Mouse (Mus musculus) kidney, adult 11 months (tissue): ENCODE data around the gene Cox14.
A peak's percentile ranks its signal among the peaks of the same experiment; 100 is the strongest.
"Not testable (repeated sequence)": the region's sequence is repeated elsewhere in the genome, so short reads cannot be mapped to it uniquely, and the experiment has no call there.

Source experiments
- DNase-seq: peaks from one replicate; pipeline ENCODE4 v3.0.0; 2022

Cox14 gene

DNA sequence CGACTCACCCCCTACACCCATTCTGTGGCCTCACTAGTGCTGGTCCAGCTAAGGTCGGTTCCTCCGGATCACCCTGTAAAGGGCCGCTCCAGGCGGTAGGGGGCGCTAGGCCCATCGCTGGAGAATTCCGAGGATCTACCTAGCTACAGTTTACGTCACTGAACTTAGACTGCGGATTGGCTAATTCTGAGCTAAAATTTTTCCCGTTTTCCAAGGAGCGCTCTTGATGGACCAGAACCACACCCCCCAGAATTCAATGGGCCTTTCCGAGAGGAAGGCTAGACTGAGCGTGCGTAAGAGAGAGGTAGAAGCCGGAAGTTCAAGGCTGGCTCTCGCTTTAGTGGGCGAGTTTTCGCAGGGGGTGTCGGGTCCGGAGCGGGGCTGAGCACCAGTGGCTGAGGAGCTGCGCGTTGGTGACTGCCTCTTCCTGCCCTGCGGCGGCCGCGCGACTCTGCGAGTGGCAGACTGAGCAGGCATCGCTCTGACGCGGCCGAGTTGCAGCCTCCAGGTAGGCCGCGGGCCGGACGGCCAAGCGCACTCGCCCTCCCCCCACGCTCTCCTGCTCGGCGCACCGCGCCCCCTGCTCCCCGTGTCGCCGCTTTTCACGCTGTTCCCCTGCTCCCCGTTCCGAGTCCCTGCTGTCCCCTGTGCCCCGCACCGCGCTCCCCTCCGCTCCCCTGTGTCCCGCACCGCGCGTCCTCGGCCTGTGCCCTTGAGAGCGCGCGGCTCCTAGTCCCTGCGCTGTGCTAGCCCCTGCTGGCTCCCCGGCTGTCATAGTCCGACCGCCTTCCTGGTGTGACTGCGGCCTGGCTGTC lies at the start of gene Cox14:
Cox14 (plus strand) TSS at position 278 of the 815 bp plus-strand sequence.
- peak; percentile 98 for DNase-seq

- no peak for DNase-seq
Observed at GRCm38 (mm10) chr15:99677089-99677488, 48.3 kb upstream of the Cox14 start.

DNA sequence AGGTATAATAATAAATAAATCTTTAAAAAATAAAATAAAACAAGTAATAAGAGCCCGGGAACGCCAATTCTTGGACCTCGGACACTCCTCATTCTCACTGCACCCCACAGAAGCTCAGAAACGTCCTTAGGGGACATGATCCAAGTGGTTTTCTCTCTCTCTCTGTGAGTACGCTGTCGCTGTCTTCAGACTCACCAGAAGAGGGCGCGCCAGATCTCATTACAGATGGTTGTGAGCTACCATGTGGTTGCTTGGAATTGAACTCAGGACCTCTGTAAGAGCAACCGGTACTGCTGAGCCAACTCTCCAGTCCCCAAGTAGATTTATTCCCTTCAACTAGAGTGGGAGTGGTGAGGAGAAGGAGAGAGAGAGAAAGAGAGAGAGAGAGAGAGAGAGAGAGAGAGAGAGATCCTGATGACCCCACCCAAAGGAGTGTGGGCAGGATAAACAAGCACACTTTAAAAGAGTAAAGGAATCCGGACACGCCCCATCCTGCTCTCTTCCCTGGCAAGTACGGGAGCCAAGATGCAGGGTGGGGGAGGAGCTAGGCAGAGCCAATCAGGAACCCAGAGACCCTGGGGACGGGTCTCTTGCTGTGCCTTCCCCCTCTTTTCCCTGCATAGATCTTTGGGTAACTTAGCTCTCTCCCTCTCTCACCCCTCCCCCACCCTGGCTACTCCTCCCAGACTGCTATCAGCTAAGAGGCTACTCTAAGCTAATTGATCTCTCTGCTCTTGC lies 47.2 kb upstream of the Cox14 start:
- DNase-seq: no peak

DNA sequence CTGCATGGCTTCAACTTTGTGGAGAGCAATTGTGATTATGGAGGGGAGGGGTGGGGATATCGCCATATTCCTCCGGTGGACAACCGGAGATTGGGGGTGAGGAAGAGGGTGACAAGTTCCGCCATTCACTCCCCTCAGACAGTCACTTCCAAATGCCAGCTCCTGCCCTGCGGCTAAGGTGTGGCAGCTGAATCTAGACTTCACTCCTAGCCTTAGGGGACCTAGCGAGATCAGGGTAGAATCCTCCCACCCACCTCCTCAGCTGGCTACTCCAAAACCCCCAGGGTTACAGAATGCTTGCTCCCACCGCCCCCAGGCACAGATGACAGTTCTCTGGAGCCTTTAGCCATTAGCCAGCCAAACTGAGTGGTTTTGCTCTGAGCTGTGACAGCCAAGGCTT lies 46.4 kb upstream of the Cox14 start:
- no peak for DNase-seq

GRCm38 (mm10) chr15:99682880-99683279 lies 42.5 kb upstream of the Cox14 start:
- no peak for DNase-seq

DNA sequence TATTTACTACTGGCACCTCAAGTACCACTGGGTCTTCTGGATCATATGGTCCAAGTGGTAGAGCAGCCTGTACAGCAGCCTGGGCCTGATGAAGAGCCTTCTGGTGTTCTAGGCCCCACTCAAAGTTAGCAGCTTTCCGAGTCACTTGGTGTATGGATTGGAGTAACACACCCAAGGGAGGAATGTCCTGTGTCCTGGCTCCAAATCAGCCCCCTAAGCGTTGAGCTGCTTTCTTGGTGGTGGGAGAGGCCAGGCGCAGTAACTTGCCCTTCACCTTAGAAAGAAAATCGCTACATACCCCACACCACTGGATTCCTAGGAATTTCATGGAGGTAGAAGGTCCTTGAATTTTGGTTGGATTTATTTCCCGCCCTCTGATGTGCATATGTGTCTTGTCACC lies 41.3 kb upstream of the Cox14 start:
- no peak for DNase-seq

- DNase-seq: peak; percentile 46
Observed at GRCm38 (mm10) chr15:99688712-99689111, 36.7 kb upstream of the Cox14 start.

DNA sequence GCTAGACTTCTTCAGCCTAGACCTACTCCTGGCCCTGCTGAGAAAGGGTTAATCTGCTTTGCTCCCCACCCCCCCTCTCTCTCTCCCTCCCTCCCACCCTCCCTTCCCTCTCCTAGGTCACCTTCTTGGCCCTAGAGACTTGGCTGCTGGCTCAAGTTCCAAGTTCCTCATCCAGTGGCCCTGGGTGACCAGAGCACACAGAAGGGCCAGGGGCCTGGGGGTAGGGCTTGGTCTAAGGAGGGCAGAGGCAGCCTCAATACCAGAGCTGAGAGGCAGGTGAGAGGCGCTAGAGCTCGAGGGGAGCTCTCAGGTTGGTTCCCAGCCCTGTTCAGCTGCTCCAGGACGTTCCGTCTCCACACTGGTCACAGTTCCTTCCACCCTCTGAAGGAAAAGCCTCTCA lies 34.5 kb upstream of the Cox14 start:
- no peak for DNase-seq

DNA sequence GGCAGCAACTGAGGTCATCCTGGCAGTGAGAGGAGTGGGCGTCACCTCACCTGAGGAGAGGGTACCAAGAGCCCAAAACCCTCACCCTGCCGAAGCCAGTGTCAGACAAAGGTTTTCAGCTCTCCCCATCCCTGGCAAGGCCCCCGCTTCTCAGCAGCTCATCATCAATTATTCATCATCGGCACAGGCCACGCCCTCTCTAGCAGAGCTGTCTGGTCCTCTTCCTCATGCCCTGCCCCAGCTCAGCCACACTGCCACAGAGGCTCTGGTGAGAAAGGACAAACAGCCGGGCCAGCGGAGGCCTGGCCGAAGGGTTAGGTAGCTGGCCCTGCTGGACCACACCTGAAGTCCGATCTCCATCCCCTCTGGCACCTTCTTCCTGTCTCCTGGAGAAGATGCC lies 33.4 kb upstream of the Cox14 start:
- no peak for DNase-seq

DNA sequence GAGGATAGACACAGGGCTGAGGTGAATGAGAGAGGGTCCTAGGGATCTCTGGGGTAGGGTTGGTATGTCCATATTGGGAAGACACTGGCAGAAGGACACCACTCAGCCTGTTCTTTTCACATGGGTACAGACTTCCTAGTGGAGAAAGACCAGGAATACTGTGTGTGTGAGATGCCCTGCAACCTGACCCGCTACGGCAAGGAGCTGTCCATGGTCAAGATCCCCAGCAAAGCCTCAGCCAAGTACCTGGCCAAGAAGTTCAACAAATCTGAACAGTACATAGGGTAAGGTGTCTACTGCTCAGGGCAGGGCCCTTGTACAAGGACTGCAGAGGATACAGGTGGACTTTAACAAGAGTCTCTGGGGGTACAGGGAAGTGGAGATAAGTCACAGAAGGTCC lies 28.1 kb upstream of the Cox14 start:
- no peak for DNase-seq

GRCm38 (mm10) chr15:99698533-99699085 lies 26.8 kb upstream of the Cox14 start:
- no peak for DNase-seq

DNA sequence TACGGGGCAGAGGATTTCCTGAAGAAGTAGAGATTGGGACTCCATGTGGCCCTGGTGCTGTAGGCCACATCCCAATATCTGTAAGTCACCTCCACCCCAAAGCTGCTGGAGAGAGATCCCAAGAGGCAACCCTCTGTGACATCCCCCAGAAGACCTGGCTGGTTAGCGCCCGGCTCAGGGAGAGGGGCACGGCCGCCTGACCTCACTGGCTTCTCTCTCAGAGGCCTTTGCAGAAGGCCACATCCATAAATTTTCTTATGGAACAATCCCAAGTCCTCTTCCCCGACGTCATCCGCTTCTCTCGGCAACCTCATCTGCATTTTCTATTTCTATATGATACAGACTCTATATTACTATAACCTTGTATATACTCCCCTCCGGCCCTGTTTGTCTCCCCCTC lies 25.7 kb upstream of the Cox14 start:
- DNase-seq: no peak

DNA sequence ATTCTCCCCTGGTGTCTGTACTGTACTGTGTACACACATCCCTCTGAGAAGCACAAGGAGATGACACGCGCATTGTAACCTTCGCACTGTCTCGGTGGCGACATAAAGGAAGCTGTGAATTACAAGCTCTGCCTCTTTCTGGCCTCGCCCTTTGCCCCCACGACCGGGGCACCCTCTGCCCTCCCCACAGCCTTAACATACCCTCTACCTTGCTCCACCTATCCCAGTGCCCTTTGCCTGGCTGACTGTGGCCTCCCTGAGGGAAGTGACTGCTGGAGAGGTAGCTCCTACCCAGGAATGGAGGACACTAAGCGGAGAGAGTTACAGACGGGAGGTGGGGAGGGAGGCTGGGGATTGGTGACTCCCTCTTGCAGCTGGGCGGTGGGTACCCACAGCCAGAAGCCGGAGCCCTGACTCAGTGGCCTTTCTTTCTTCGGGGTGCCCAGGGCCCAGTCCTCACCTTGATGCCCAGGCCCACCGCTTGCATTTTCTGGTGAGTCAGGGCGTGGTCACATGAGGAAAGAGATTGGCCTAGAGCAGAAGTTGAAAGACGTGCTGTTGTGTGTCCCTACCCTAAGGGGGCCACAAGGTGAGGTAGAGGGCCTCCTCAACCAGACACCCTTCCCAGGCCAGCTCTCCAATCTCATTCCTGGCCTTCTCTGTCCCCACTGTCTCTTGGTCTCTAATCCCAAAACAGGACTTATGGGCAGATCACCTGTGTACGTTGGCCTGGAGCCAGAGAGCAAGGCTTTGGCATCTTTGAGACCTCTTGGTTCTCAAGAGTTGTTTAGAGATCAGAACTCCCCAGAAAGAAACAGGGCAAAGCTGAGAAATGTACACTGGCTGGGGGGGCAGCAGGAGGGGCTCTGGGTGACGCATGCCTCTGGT lies 25.0 kb upstream of the Cox14 start:
- peak; percentile 63 for DNase-seq

DNA sequence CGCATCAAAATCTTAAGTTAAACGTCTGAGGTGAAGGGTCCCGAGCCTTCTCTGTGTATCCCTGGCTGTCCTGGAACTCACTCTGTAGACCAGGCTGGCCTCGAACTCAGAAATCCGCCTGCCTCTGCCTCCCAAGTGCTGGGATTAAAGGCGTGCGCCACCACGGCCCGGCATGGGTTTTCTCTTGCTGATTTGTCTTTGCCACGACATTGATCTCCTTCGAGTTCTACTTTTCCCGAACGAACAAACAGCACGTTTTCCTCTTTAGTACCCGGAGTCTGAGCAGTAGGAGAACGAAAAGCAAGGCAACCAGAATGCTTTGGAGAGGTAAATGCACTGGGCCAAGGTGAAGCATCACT lies 23.8 kb upstream of the Cox14 start:
- DNase-seq: not testable (repeated sequence)

GRCm38 (mm10) chr15:99701999-99702900 lies 23.2 kb upstream of the Cox14 start, which contains the start of gene Smarcd1:
TSS of gene Smarcd1 (plus strand) at chr15:99702129.
- DNase-seq: peak; percentile 87

DNA sequence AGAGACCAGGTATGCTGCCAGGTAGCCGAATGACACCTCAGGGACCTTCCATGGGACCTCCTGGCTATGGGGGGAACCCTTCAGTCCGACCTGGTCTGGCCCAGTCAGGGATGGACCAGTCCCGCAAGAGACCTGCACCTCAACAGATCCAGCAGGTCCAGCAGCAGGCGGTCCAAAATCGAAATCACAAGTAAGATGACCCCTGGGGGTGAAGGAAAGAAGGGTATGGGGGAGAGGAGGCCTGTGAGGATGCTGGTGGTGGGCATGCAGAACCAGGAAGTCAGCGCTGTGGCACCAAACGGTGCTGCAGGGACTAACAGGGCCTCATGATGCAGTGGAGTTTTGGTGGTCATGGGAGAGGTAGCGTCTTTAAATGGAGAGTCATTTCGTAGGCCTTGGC lies 22.3 kb upstream of the Cox14 start:
- no peak for DNase-seq

DNA sequence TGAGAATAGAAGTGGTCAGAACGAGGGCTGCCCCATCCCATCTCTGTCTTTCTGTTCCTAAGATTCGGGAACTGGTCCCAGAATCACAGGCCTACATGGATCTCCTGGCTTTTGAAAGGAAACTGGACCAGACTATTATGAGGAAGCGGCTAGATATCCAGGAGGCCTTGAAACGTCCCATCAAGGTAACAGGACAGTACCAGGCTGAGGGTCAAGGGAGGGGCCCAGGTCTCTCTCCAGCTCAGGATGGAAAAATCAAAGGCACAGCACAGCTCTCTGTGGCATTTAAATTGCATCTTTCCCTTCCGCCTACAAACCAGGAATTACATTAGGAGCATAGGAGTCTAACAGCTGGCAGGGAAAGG lies 21.8 kb upstream of the Cox14 start:
- DNase-seq: no peak

DNA sequence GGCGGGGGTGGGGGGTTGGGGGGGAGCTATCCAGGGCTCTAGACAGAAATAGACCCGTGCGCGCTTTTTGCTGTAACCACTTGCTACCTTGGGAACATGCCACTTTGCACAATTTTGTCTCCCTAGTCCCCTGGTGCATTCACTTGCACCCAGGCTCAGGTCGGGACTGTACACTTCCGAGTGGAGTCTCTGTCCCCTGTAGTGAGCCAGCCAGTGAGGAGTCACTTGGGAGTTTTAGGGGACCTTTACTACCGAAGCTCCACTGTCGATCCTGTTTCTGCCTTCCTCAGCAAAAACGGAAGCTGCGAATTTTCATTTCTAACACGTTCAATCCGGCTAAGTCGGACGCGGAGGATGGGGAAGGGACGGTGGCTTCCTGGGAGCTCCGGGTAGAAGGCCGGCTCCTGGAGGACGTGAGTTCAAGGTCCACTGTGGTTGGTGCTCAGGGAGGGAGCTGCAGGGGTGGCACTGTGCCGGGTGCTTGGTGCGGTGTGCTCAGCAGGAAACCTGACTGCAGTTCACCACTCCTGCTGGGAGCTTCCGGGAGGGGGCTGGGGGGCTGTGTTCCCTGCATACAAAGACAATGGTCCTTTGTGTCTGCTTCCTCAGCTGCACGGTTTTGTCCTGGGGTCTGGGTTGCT lies 21.3 kb upstream of the Cox14 start:
- peak; percentile 79 for DNase-seq

DNA sequence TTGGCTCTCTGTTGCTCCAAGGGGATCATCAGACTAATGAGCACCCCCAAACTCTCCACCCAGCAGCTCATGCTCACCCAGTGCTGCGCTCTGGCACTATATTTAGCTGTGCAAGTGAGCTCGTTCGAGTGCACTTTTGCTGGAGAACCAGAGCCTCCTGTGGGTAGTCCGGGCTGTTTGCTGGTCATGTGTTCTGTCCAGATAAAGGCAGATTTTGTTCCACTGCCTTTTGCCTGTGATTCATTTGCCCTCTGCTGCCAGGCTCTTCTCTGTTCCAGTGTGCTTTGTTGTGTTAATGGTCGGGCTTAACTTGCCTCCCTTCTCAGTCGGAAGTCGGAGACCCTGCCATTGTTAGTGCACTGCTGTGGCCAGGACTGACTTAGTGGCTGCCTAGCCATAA lies 20.5 kb upstream of the Cox14 start:
- DNase-seq: no peak

DNA sequence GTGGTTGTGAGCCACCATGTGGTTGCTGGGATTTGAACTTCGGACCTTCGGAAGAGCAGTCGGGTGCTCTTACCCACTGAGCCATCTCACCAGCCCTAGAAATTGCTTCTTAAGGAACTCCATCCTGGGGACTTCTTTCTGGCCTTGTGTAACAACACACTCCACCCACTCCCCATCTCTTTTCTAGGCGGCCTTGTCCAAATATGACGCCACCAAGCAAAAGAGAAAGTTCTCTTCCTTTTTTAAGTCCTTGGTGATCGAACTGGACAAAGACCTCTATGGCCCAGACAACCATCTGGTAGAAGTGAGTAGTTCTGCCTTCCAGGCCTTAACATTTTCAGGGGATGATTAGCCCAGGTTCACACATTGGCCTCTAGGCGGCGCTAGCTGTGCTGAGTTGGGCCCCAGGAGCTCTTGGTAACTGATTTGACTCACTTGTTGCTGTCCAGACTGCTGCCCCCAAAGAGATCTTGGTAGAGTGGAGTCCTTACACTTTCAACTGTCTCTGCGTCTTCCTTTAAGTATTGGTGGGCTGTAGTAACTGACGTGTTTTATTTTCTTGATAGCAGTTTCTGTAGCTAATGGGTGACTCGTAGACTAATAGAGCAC lies 19.9 kb upstream of the Cox14 start, which contains the start of gene Gm17349:
Gm17349 (minus strand) TSS at position 51 of the 609 bp plus-strand sequence.
- no peak for DNase-seq

GRCm38 (mm10) chr15:99708176-99708575 lies 17.2 kb upstream of the Cox14 start:
- no peak for DNase-seq
